In the genomic region with DNA sequence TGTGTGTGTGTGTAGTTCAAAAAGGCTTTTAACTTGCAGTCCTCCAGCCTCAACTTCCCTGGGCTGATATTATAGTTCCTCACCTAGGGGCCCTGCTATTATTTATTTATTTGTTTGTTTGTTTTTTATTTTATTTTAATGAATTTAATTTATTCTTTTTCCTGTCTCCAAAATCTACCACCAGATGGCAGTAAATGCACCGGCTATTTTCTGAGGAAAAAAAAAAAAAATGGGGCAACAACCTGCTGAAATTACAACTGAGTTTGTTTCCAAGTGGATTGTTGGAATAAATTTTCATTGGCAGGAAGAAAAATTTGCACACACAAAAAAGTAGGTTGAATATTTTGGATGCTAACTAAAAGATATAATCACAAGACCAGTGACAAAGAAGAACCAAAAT, we compare ENCODE assay signal across 16 mouse cellular contexts.
A peak's percentile ranks its signal among the peaks of the same experiment; 100 is the strongest.
DNase-seq lines count a peak whose midpoint lies in the region; ATAC-seq and TF ChIP-seq lines count a peak whose summit lies in the region.
"Had no signal": no experiment of that assay in that cellular context is flagged by ENCODE, and none has a peak within 500 bp of the region (broad histone marks: within the 10 kb centered on the region; RNA-seq: fewer than 3 reads in every experiment).

No protein-coding gene starts in this region.

- H3K27ac ChIP-seq in forebrain, embryonic 14.5 days (ENCODE audit: low read depth, low read length), result no peak overlapping the region
- no peak overlapping the region for H3K27ac ChIP-seq in forebrain, embryonic 13.5 days
- no peak overlapping the region for H3K27ac ChIP-seq in left cerebral cortex, adult 2 months

- intact Hi-C loops in left cerebral cortex, adult 2 months (cut with DNase I), result loop anchor here (1.0 to 5.0 kb wide), 2 partner anchors 554 to 606 kb away; no protein-coding TSS in a partner anchor

- DNase-seq in forebrain, embryonic 14.5 days (ENCODE audit: low spot score), result peak; percentile 33
- DNase-seq in left cerebral cortex, adult 2 months (ENCODE audit: extremely low spot score in 1 of 2, low spot score in 2 of 2), result no peak
- no peak for DNase-seq in left cerebral cortex, adult 11 months (ENCODE audit: low spot score)
- peak; percentile 22 for DNase-seq in brain, embryonic 14.5 days (ENCODE audit: low read depth)
- no peak for DNase-seq in frontal cortex, postnatal 10 days (ENCODE audit: low spot score in 2 of 2)
- DNase-seq in urinary bladder, postnatal 25 days (ENCODE audit: low spot score), result no peak
- DNase-seq: adrenal gland, adult 2 months; cerebellum, postnatal 36 days; heart, adult 11 months; kidney, postnatal 10 days; lung, adult 2 months; right cerebral cortex, postnatal 25 days; thymus, adult 18-20 months had no signal

- no peaks in the 10 kb centered on the region for H3K36me3 ChIP-seq in forebrain, embryonic 14.5 days (ENCODE audit: control insufficient read depth, insufficient read depth, low read length)
- H3K36me3 ChIP-seq in forebrain, embryonic 13.5 days (ENCODE audit: poor library complexity, severe bottlenecking), result no peaks in the 10 kb centered on the region
- H3K36me3 ChIP-seq in E14TG2a.4 (ENCODE audit: insufficient read depth, low read length), result no peaks in the 10 kb centered on the region

- H3K4me2 ChIP-seq in forebrain, embryonic 14.5 days (ENCODE audit: low read length), result no peak overlapping the region
- H3K4me2 ChIP-seq in forebrain, embryonic 13.5 days, result no peak overlapping the region

- H3K4me1 ChIP-seq in forebrain, embryonic 14.5 days (ENCODE audit: control insufficient read depth, insufficient read depth, low read length), result no peaks in the 10 kb centered on the region
- no peaks in the 10 kb centered on the region for H3K4me1 ChIP-seq in forebrain, embryonic 13.5 days
- no peaks in the 10 kb centered on the region for H3K4me1 ChIP-seq in E14TG2a.4 (replicated peaks; ENCODE audit: low read depth, low read length)

- H3K9ac ChIP-seq in forebrain, embryonic 14.5 days (ENCODE audit: low read length), result no peak overlapping the region
- H3K9ac ChIP-seq in forebrain, embryonic 13.5 days, result no peak overlapping the region

- no peak for TF ChIP-seq POLR2A in brain, embryonic 14.5 days (IDR thresholded peaks at IDR 0.05; ENCODE audit: borderline replicate concordance, extremely low read depth, insufficient read depth, insufficient read length, poor library complexity, severe bottlenecking)

- ATAC-seq in forebrain, embryonic 14.5 days, result no peak
- no peak for ATAC-seq in forebrain, embryonic 13.5 days

- H3K4me3 ChIP-seq in forebrain, embryonic 14.5 days (ENCODE audit: low read depth, low read length), result no peak overlapping the region
- H3K4me3 ChIP-seq in forebrain, embryonic 13.5 days, result no peak overlapping the region
- H3K4me3 ChIP-seq in left cerebral cortex, adult 2 months, result no peak overlapping the region
- no peak overlapping the region for H3K4me3 ChIP-seq in E14TG2a.4 (replicated peaks; ENCODE audit: low read length)
- H3K4me3 ChIP-seq: myocyte had no signal

- H3K27me3 ChIP-seq in forebrain, embryonic 14.5 days (replicated peaks; ENCODE audit: control insufficient read depth, insufficient read depth, low read length), result no peaks in the 10 kb centered on the region
- no peaks in the 10 kb centered on the region for H3K27me3 ChIP-seq in forebrain, embryonic 13.5 days
- H3K27me3 ChIP-seq in E14TG2a.4 (ENCODE audit: insufficient read depth, low read length), result no peaks in the 10 kb centered on the region

- H3K9me3 ChIP-seq in forebrain, embryonic 14.5 days (replicated peaks; ENCODE audit: control insufficient read depth, low read length), result no peaks in the 10 kb centered on the region
- no peaks in the 10 kb centered on the region for H3K9me3 ChIP-seq in forebrain, embryonic 13.5 days (replicated peaks)
- no peaks in the 10 kb centered on the region for H3K9me3 ChIP-seq in E14TG2a.4 (ENCODE audit: low read length)

- 45% methylated on average over 1 of the region's 1 CpGs for WGBS in forebrain, embryonic 14.5 days
- WGBS in forebrain, embryonic 13.5 days, result 43% methylated on average over 1 of the region's 1 CpGs

- TF ChIP-seq CTCF in left cerebral cortex, adult 2 months (IDR thresholded peaks at IDR 0.05), result peak; percentile 55
- peak; percentile 34; the same call in 1 of the 2 replicates for TF ChIP-seq CTCF in E14TG2a.4 (conservative IDR thresholded peaks at IDR 0.05; ENCODE audit: low read length)
- TF ChIP-seq CTCF in brain, embryonic 14.5 days (IDR thresholded peaks at IDR 0.05; ENCODE audit: borderline replicate concordance, extremely low read depth, insufficient read depth, insufficient read length), result 0 out of 2 replicates have a peak, but pooled peaks have one; percentile 6

Comparison
In these comparisons a context has a peak if more than half of its experiments do, and no peak if none do; other contexts are left out.
1. DNase-seq: peak in forebrain, embryonic 14.5 days (single experiment) and brain, embryonic 14.5 days (single experiment); none in left cerebral cortex, adult 2 months (0 of 2), left cerebral cortex, adult 11 months (single experiment), frontal cortex, postnatal 10 days (0 of 2) and urinary bladder, postnatal 25 days (single experiment).
2. Peak in every context shown above with its lines, with median percentiles within 50 percentile points of each other: CTCF ChIP-seq.